Mouse (Mus musculus): ENCODE measurements around the gene Sdcbp2.
"Not testable (repeated sequence)": the region's sequence is repeated elsewhere in the genome, so short reads cannot be mapped to it uniquely, and the experiment has no call there.

The Sdcbp2 gene

DNA sequence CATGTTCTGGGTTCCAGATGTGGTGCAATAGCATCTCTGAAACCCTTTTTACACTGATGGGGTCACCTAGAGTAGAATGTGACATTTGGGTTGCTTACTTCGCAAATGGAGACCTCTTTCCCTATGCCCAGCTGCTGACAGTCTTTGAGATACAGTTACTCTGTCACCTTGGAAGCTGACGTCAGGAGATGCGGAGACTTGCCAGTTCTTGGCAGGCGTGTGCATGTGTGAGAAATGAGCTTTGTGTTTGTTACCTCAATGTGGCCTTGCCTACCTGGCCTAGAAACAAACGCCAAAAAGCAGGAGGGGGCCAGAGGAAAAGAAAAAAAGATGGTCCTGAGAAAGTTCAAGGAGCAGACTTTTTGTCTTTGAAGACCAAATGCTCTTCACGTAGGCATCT is 5.6 kb upstream of the Sdcbp2 start:
- DNase-seq (ENCODE audit: low spot score in 2 of 2) = no peak

DNA sequence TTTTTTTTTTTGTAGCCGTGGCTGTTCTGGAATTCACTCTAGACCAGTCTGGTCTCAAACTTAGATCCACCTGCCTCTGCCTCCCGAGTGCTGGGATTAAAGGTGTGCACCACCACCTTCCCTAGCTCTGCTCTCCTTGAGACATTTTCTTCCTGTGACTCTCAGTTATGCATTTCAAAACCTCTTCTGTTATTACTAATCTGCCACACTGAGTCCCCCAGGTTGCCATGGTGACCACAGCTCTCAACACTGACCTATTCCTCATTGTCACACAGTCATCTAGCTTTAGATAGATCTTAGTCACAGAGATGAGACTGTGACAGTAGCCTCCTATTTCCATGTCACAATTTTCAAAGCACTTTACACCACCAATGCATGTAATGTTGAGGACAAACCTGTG is 3.0 kb upstream of the Sdcbp2 start:
- DNase-seq (ENCODE audit: low spot score in 2 of 2) = no peak

DNA sequence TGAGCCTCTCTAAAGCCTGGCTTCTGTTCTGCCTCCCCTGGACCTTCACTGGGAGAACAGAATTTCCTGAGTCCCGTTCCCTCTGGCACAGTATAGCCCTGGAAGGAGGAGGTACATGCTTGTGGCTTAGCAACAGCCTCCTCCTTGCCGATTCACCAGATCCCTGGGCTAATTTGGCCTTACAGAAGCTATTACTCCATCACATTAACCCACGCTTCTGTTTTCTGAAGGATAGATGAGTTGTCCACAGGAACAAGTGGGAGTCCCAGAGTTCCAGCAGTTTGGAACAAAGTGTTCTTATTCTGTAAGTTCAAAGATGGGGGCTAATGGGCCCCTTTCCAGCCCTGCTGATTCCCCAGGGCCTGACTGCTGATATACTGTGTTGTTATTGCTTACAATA is 1.2 kb downstream of the Sdcbp2 start:
- DNase-seq (ENCODE audit: low spot score in 2 of 2) = no peak

DNA sequence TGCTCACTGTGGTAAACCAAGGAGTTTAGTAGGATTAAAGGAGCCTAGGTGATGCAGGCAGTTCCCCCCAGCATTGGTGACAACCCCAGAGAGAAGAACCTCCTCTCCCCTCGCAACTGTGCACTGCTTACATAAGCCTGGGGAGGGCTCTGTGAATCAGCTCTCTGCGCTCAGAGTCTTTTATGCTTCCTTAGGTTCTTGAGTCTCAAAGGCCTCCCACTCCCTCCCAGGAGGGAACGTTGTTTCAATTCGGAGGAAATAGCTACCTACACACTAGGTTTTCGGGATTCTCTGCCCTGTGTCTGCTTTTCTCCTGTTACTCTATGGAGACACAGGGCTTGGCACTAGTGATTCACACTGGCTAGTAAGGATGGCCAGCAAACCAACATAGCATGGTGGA is 2.2 kb downstream of the Sdcbp2 start:
- no peak for DNase-seq (ENCODE audit: low spot score in 2 of 2)

DNA sequence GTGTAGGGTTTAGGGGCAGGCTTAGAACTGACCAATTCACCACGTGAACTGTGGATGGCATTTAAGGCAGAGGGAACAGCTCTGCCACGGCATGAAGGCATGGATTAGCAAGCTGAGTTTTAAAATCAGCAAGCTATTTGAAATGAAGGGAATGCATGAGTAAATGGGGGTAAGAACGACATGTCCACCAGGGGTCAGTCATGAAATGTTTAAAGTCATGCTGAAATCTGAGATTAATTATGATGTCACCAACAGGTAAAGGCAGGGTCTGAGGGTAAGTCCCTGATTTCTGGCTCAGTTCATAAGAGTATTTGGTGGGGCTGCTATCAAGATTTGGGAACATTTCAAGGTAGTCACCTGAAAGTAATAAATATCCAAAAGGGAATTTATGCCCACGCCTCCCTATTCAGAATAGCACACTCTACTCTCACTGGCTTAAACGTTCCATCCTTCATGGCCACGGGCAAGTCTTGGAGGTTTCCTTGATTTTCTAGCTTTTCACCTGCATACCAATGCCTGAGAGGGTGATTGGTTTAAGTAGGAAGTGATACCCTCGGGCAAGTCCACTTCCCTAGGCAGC is 2.8 kb downstream of the Sdcbp2 start:
- no peak for DNase-seq (ENCODE audit: low spot score in 2 of 2)

DNA sequence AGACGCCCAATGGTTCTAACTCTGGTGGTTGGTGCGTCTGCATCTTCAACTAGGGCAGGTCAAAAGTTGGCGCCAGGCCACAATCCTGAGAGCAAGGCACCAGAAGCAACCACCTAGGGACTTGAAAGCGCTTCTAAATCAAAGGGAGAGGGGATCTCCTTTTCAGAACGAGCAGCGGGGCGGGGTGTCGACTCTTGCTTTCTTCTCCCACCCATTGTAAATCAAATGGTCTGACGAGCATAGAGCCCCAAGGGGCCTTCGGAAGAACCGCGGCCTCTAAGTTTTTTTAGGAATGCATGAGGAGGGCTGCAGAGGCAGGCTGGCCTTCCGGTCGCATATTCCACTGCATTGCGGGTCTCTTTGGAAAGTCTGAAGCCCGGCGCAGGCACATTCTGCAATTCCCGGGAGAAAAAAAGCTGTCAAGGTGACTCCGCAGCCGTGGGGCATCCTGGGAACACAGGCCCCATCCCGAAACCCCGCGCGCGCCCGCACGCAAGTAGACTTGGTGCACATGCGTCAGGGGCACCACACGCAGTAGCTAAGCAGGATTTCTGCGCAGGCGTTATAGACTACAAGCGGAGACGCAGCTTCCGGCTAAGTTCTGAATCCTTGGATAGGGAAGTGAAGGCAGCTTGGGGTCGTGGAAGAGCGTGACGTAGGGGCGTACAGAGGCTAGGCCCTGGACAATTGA is 3.4 kb downstream of the Sdcbp2 start:
- peak; percentile 76 to 78 for DNase-seq (ENCODE audit: low spot score in 2 of 2)

DNA sequence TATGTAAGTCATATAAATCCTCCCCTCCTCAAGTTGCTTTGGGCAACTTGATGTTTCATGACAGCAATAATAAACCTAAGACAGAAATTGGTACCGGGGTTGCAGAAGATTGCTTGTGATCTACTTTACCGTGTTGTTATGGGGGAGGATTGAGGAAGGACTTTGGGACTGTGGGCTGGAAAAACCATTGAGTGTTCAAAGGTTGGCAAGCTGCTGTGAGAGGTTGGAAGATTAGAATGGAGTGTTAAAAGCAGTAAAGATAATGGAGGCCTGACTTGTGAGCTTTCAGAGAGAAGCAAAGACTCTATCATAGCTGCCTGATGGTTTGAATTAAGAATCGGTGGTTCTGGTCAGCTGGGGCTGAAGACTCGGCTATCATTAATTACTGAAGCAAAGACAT is 6.8 kb downstream of the Sdcbp2 start:
- no peak for DNase-seq (ENCODE audit: low spot score in 2 of 2)

DNA sequence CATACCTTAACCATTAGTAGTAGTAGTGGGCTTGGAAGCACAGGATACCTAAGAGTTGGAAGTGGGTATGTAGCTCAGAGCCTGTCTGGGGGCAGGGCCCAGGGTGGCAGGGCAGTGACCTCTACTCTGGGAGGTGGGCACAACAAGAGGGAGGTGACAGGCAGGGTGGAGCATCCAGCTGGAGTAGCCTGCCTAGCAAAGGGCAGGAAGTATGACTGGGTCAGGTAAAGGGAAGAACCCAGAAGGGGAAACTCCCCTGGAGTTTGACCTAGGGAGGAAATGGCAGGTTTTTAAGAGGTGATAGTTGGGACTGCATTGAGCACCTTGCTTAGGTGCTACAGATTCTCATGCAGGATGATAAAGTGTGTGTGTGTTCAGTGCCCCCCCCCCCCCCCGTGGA is 8.5 kb downstream of the Sdcbp2 start:
- DNase-seq (ENCODE audit: low spot score in 2 of 2) = no peak

DNA sequence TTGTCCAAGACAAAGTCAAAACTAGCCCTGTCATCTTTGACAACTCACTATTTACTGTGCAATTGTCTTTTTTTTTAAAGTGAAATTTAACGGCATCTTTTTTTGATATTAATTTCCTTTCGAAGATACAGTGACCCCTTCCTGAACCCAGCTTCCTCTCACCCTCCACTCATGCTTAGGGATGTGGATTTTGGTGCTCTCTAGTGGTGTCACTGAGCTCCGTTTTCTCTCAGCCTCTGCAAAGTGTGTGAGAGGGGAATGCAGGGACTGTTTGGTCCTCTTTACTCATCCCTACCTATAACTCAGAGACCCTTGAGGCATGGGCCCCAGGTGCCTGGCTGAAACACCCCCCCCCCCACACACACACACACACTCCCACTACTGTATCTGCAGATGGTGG is 13.5 kb downstream of the Sdcbp2 start:
- no peak for DNase-seq (ENCODE audit: low spot score in 2 of 2)

DNA sequence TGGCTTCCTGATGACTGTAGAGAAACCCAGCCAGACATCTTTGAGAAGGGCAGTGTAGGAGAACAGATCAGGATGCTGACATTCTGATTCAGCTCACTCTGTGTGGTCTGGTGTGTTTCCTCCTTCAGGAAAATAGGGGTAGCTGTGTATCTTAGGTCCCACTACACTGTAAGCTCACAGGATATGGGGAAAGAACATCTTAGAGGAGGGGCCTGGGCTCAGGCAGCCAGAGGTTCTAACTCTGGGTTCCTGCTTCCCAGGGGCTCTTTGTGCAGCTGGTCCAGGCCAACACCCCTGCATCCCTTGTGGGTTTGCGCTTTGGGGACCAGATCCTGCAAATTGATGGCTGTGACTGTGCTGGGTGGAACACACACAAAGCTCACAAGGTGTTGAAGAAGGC is 14.4 kb downstream of the Sdcbp2 start:
- DNase-seq (ENCODE audit: low spot score in 2 of 2) = no peak

DNA sequence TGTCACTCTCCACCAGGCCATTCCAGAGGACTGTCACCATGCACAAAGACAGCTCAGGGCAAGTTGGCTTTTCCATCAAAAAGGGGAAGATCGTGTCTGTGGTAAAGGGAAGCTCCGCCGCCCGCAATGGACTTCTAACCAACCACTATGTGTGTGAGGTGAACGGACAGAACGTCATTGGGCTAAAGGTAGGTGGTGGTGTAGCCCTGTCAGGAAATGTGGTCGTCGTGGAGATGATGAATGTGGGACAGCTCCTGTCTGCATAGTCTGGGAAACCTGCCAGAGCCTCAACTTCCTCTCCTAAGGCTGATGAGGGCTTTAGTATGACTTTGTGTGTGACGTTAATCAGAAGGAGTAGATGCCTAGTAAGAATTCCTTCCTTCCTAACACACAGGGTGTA is 14.9 kb downstream of the Sdcbp2 start:
- no peak for DNase-seq (ENCODE audit: low spot score in 2 of 2)

DNA sequence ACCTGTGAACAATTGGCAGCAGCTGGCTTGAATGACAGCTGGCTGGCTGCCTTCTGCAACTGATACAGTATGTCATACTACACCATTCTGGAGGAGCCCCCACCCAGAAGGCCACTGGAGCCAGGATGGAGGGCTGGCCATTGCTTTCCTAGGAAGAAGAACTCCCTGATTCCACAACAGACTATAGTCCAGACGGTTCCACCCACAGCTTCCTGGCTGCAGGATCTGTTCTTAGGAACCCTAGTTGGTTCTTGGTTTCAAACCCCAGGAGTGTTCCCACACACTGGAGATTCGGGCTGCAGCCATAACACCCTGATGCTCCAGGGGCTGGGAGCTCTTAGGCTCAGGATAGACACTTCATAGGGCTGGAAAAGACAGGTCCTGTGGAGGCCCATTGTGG is 25.6 kb downstream of the Sdcbp2 start:
- no peak for DNase-seq (ENCODE audit: low spot score in 2 of 2)

DNA sequence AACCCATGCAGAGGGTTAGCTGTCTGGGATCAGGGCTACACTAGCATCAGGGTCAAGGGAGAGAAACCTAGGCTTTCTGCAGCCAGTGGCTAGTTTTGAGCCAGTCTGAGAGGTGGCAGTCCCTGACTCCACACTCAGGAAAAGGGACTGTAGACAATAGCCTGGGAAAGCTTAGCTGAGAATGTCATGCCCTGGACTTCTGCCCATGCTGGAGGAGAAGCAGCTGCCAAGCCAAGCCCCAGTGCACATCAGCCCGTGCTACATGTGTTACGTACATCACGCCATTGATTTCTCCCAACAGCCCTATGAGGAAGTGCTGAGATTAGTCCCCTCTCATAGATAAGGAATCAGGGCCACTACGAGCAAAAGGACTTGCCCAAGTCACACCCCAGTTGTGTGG is 29.7 kb downstream of the Sdcbp2 start:
- DNase-seq (ENCODE audit: low spot score in 2 of 2) = no peak

DNA sequence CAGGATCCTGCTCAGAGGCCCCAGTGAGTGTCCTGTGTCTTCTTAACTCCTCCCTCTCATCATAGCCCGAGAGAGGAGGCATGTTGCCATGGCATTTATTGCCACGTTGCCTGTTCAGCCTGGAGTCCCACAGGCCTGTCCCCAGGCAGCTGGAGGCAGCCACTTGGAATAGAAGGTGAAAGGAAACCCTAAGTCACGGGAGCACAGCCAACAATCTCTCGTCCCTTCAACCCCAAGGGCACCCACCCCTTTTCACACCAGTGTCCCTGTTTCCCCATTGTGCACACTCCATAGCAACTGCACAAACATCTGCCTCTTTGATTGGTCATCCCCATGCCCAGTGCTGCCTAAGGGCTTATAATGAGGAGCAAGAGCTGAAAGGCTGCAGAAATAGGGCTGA is 31.2 kb downstream of the Sdcbp2 start:
- DNase-seq (ENCODE audit: low spot score in 2 of 2) = no peak

DNA sequence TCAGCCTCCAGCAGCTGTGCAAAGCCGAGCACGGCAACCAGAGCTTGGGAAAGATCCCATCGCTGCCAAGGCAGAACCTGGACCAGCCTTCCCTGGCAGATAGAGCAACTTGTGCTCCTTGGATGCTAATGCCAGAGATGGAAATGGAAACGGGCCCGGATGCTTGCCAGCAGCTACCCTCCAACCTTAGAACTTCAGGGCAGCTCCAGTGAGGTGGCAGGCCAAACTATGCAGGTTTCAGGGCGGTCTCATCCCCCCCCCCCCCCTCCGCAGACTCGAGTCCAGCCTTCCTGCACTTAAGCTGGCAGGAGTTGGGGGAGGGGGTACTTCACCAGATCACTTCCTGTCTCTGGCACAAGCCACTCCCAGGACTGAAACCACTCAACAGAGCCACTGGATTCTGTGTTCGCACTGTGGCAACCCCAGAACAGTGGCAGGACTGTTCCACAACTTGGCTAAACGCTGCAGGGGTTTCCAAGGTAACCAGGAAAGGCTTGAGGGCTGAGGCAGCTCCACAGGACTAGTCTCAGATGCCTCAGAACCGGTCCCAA is 33.1 kb downstream of the Sdcbp2 start:
- DNase-seq (ENCODE audit: low spot score in 2 of 2) = no peak

DNA sequence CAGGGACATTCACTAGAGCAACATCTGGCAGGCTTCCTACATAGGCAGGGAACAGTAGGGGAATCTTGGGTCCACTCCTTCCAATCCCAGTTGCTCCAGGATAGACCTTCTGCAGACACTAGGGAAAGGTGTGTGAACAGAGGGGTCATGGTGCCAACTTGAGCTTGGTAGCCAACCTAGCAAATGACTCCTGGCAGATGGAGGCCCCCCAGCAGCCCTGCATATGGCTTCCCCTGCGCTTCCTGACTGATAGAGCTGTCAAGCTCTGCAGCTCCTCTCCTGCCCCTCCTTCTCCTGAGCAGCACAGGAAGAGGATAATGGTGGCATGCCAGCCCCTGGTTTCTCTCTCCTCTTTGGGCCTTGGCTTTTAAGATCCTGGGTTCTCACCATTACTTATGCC is 36.0 kb downstream of the Sdcbp2 start:
- no peak for DNase-seq (ENCODE audit: low spot score in 2 of 2)

DNA sequence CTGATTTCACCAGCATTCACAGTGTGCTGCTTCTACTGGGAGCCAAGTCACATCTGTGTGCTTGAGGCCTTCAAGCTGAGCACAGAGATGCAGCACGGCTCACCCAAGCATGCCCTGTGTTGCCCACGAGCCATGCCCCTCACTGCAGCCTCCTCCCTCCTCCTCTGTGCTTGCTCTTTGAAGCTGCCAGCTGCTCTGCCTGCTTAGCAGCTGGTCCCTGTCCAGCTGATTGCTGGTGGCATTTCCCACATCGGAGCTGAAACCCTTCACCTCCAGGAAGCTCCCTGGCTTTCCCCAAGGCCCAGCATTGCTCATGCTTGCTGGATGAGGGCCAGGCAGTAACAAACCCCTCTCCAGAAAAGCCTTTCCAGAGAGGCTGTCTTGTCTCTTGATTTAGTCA is 37.6 kb downstream of the Sdcbp2 start:
- DNase-seq (ENCODE audit: low spot score in 2 of 2) = no peak

DNA sequence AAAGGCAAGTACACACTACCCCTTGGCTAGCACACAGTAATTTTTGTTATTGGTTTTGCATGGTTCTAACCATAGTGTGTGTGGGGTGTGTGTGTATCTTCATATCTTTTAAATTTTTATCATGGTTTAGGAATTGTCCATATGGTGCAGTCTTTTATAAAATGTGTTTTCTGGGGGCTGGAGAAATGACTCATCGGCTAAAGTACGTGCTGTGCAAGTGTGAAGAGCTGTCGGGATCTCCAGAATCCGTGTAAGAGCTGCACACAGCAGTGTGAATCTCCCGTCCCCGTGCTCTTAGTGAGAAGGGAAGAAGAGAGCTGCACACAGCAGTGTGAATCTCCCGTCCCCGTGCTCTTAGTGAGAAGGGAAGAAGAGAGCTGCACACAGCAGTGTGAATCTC is 43.4 kb downstream of the Sdcbp2 start:
- not testable (repeated sequence) for DNase-seq (ENCODE audit: low spot score in 2 of 2)

DNA sequence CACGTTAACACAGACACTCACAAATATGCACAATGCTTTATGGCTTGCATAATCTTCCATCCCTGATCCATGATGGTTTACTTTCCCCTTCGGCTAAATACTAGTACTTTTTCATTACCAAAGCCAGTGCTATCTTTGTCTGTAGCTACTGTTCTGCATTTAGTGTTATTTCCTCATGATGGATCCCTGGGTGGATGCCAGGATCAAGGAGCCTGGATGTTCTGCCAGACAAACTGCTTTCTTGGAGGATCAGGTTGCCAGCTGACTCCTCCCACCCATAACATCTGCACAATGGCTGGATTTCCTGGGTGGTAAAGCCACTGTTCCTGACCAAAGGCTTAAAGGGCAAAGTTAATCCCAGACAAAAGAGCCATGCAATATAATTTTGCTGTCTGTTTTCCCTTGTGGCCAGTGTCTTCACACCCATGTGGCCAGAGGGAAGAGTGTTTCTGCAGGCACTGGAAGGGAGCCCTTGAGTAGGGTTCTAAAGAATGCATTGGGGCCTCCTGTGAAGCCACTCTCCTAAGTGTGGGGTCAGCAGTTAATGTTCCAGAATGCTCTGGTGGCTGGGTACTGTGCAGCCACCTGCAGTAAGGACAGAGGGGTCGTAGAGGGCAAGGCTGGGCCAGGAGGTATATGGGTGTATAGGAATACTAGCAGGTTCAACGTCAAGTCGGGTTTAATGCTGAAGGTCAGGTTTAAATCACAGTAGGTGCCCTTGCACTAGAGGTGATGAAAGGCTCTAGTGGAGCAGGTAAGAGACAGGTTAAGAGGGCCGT is 44.3 kb downstream of the Sdcbp2 start:
- DNase-seq (ENCODE audit: low spot score in 2 of 2) = no peak

DNA sequence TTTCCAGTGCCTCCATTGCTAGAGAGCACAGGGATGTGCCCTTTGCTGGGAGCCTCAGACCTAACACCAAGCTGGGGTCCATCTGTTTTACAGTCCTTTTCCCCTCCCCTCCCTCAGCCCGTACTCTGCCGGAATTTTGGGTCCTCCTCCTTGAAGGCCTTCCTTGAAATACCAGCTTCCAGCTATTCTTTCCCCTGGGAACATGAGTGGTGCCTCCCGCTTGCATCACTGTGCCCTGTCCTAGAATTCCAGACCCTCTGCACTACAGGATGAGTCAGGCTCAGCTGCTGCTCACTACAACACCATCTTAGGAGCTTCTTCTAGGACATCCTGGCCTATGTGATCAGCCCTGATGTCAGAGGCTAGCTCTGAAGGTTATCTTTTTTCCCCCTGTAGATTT is 51.4 kb downstream of the Sdcbp2 start:
- no peak for DNase-seq (ENCODE audit: low spot score in 2 of 2)

DNA sequence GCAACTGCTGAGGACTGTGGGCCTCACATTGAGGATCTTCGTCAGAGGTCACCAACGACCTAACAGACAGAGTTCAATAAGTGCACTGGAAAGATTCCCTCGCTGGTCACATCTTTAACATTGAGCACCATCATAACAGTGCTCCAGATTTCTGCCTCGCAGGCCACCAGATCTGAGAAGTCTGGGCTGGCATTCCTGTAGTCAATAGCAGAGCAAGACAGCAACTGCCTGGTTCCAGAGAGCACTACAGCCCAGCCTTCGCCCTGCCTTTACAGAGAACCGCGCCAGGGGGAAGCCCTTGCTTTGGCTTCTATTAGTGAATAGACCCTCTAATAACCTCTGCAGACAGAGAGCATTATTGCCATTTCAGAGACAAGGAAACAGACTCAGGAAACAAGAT is 53.9 kb downstream of the Sdcbp2 start:
- DNase-seq (ENCODE audit: low spot score in 2 of 2) = no peak

DNA sequence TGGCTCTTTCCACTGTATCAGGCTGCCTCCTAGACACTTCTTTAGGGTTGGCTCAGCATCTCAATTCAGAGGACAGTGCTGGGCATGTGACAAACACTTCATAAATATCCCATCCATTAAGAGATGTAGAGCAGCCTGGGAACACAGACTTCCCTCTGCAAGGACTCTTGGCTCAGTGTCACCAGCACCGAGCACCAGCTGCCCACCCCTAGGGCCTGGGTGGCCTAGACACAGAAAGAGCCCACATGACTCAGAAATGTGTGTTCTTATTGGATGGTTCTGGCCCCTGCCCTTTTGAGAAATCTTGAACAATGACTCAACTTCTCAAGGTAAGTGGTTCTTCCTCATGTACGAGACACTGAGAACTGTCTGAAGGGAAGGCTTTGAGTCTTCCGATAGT is 55.6 kb downstream of the Sdcbp2 start:
- no peak for DNase-seq (ENCODE audit: low spot score in 2 of 2)

DNA sequence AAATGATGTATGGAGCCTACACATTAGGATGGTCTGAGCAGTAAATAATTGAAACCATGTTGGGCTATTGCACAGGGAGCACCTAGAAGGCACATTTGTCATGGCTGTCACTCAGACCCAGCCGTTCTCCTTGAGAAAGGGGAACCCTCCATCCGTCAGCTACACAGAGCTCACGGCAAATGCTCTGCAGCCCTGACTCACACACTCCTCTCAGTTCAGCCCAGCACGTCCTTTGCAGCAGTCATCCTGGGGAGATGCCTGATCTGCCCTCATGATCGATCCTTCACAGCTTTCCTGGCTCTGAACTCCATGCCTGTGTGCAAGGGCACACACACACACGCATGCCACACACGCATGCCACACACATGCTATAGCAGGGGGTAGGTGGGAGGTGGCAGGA is 56.9 kb downstream of the Sdcbp2 start:
- no peak for DNase-seq (ENCODE audit: low spot score in 2 of 2)
